Mouse (Mus musculus) CH12.LX (cell line): ENCODE data around the gene Lce3d. TPM values are rescaled to one million over a fixed set of nuclear protein-coding genes. Genes with fewer than 3 reads are reported as not detected.

ENCODE experiments used
- DNase-seq: peaks from one replicate; pipeline ENCODE4 v3.0.0-alpha.2; 2013; ENCODE audit errors: extremely low read depth
- H3K27ac ChIP-seq: 2 replicates; pipeline ENCODE4 v1.5.1; 2012; ENCODE audit warnings: low read depth, mild to moderate bottlenecking, control low read depth, moderate library complexity; ENCODE audit not compliant: insufficient read depth
- H3K27me3 ChIP-seq: replicated peaks from 2 replicates; pipeline ENCODE3; 2012; ENCODE audit warnings: inconsistent platforms
- H3K36me3 ChIP-seq, 2 experiments: replicated peaks in 1 of 2; 2 replicates each; pipeline versions ENCODE3 to v1.6.1; 2012; ENCODE audit warnings: inconsistent platforms in 1 of 2, low read length in 1 of 2, mild to moderate bottlenecking in 1 of 2, mixed read lengths in 1 of 2, moderate library complexity in 1 of 2; ENCODE audit not compliant: control insufficient read depth in 1 of 2, insufficient read depth in 1 of 2
- H3K4me1 ChIP-seq, 2 experiments: 2 replicates each; pipeline ENCODE4 v1.6.1; 2012; ENCODE audit warnings: inconsistent platforms in 1 of 2, moderate library complexity in 1 of 2; ENCODE audit not compliant: insufficient read depth in 2 of 2, control insufficient read depth in 1 of 2
- H3K4me2 ChIP-seq: 2 replicates; pipeline ENCODE4 v1.6.1; 2012; ENCODE audit warnings: low read depth, mild to moderate bottlenecking, control low read depth; ENCODE audit not compliant: poor library complexity, insufficient read depth, severe bottlenecking
- H3K4me3 ChIP-seq, 3 experiments: fragments of 150-350 bp in 1 of 3; sonication (generic) in 1 of 3; replicated peaks in 1 of 3; 2 replicates each; pipeline versions ENCODE3 to v1.5.1; 2011 to 2012; ENCODE audit warnings: low read depth in 2 of 3, low read length in 2 of 3, mild to moderate bottlenecking in 2 of 3, moderate library complexity in 2 of 3, control low read depth in 1 of 3, improper control_type of control experiment in 1 of 3, inconsistent platforms in 1 of 3, mixed read lengths in 1 of 3; ENCODE audit not compliant: poor library complexity in 1 of 3
- H3K79me2 ChIP-seq: replicated peaks from 2 replicates; pipeline ENCODE4 v1.6.1; 2012; ENCODE audit warnings: mild to moderate bottlenecking, moderate library complexity; ENCODE audit not compliant: control insufficient read depth, poor library complexity, insufficient read depth, severe bottlenecking; ENCODE audit errors: extremely low read depth
- H3K9ac ChIP-seq: 2 replicates; pipeline ENCODE4 v1.6.1; 2012; ENCODE audit warnings: low read depth, mild to moderate bottlenecking, control low read depth, moderate library complexity; ENCODE audit not compliant: insufficient read depth
- H3K9me3 ChIP-seq: replicated peaks from 2 replicates; pipeline ENCODE3; 2012; ENCODE audit warnings: low read length, inconsistent platforms, mixed read lengths
- CHD1 ChIP-seq: IDR thresholded peaks from 2 replicates; pipeline ENCODE4 v1.6.1; 2012; ENCODE audit warnings: low read depth, low read length, improper control_type of control experiment, inconsistent platforms
- CTCF ChIP-seq, 2 experiments: IDR thresholded peaks in 1 of 2; conservative IDR thresholded peaks in 1 of 2; 2 replicates each; pipeline ENCODE4 v1.5.1; 2011 to 2012; ENCODE audit warnings: low read depth in 2 of 2, low read length in 2 of 2, improper control_type of control experiment in 1 of 2, inconsistent platforms in 1 of 2, mild to moderate bottlenecking in 1 of 2, moderate library complexity in 1 of 2
- ELF1 ChIP-seq: IDR thresholded peaks from 2 replicates; pipeline ENCODE4 v1.6.1; 2014; ENCODE audit warnings: low read depth, mild to moderate bottlenecking, inconsistent platforms, low read length, improper control_type of control experiment
- EP300 ChIP-seq: IDR thresholded peaks from 2 replicates; pipeline ENCODE4 v1.6.1; 2011; ENCODE audit warnings: low read length, improper control_type of control experiment
- GABPA ChIP-seq: IDR thresholded peaks from 2 replicates; pipeline ENCODE4 v1.6.1; 2012; ENCODE audit warnings: low read depth, low read length, improper control_type of control experiment, inconsistent platforms; ENCODE audit not compliant: insufficient replicate concordance
- KAT2A ChIP-seq: IDR thresholded peaks from 2 replicates; pipeline ENCODE4 v1.6.1; 2012; ENCODE audit warnings: low read length, improper control_type of control experiment, inconsistent platforms; ENCODE audit not compliant: insufficient replicate concordance
- MAX ChIP-seq: IDR thresholded peaks from 2 replicates; pipeline ENCODE4 v1.6.1; 2011; ENCODE audit warnings: low read length, improper control_type of control experiment
- MXI1 ChIP-seq: IDR thresholded peaks from 2 replicates; pipeline ENCODE4 v1.6.1; 2011; ENCODE audit warnings: mild to moderate bottlenecking, low read depth, low read length, improper control_type of control experiment
- NELFE ChIP-seq: IDR thresholded peaks from 2 replicates; pipeline ENCODE4 v1.6.1; 2011; ENCODE audit warnings: low read depth, low read length, improper control_type of control experiment
- PAX5 ChIP-seq: IDR thresholded peaks from 2 replicates; pipeline ENCODE4 v1.6.1; 2012; ENCODE audit warnings: low read length, inconsistent platforms, mixed read lengths
- POLR2A ChIP-seq: IDR thresholded peaks from 2 replicates; pipeline ENCODE4 v1.6.1; 2011; ENCODE audit warnings: low read depth, mild to moderate bottlenecking, improper control_type of control experiment, low read length
- POLR2AphosphoS2 ChIP-seq: IDR thresholded peaks from 2 replicates; pipeline ENCODE4 v1.6.1; 2011; ENCODE audit warnings: low read depth, low read length, improper control_type of control experiment
- RCOR1 ChIP-seq: conservative IDR thresholded peaks from 2 replicates; pipeline ENCODE4 v1.6.1; 2012; ENCODE audit warnings: low read depth, mild to moderate bottlenecking, inconsistent platforms, low read length, improper control_type of control experiment
- SIN3A ChIP-seq: IDR thresholded peaks from 2 replicates; pipeline ENCODE4 v1.6.1; 2012; ENCODE audit warnings: low read length, improper control_type of control experiment, inconsistent platforms
- SMC3 ChIP-seq: IDR thresholded peaks from 2 replicates; pipeline ENCODE4 v1.6.1; 2011; ENCODE audit warnings: low read depth, low read length, improper control_type of control experiment
- TCF12 ChIP-seq: IDR thresholded peaks from 2 replicates; pipeline ENCODE4 v1.6.1; 2014; ENCODE audit warnings: low read depth, mild to moderate bottlenecking, inconsistent platforms, low read length, improper control_type of control experiment
- UBTF ChIP-seq: IDR thresholded peaks from 2 replicates; pipeline ENCODE4 v1.6.1; 2012; ENCODE audit warnings: low read depth, mild to moderate bottlenecking, inconsistent platforms, low read length, improper control_type of control experiment, moderate library complexity
- ZC3H11A ChIP-seq: IDR thresholded peaks from 2 replicates; pipeline ENCODE4 v1.6.1; 2012; ENCODE audit warnings: low read depth, mild to moderate bottlenecking, inconsistent platforms, low read length, improper control_type of control experiment
- dilution Hi-C: fragments of 300-500 bp; cut with MboI; formaldehyde crosslinking; loops from 2 replicates; pipeline ENCODE4 v1.14.3; 2020; ENCODE audit warnings: low sequenced_read_pairs; ENCODE audit not compliant: extremely low pct_unique_long_range_greater_than_20kb, extremely low pct_ligation_motif_present
- in situ Hi-C: fragments of 300-500 bp; cut with MboI; formaldehyde crosslinking; loops from 3 replicates; pipeline ENCODE4 v1.14.3; 2019; ENCODE audit warnings: low sequenced_read_pairs, low pct_ligation_motif_present, low pct_unique_long_range_greater_than_20kb, mixed read lengths
- polyA plus RNA-seq: library from polyadenylated mRNA; unstranded; fragments of >175 nt; gene quantifications from 2 replicates; pipeline ENCODE4 v1.2.1, GENCODE M21; 2012; ENCODE audit warnings: low read depth; ENCODE audit not compliant: insufficient read length
- total RNA-seq, 2 experiments: library from RNA; depleted of rRNA; stranded (reverse); fragments of 300-350 nt in 1 of 2; fragments of >200 nt in 1 of 2; gene quantifications; 2 replicates each; pipeline ENCODE4 v1.2.3; 2012 to 2014

Lce3d gene
- total and polyA plus RNA-seq, 3 experiments = not detected

DNA sequence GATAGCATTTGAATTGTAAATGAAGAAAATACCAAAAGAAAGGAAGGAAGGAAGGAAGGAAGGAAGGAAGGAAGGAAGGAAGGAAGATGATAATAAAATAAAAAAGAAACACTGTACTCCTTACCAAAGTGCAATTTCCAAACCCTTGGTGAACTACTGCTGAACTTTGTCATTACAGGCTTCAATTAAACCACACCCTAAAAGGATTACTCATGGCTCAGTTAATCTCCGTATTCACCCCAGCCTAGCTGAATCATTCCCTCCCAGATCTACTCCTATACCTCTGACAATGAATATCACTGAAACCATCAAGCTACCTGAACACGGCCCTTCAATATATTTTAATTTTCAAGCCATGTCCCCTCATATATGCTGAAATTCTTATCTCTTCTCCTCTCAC, 21.3 kb downstream of the Lce3d start:
- no peak for DNase-seq
- no peaks in the 10 kb centered on the region for H3K27me3 ChIP-seq

DNA sequence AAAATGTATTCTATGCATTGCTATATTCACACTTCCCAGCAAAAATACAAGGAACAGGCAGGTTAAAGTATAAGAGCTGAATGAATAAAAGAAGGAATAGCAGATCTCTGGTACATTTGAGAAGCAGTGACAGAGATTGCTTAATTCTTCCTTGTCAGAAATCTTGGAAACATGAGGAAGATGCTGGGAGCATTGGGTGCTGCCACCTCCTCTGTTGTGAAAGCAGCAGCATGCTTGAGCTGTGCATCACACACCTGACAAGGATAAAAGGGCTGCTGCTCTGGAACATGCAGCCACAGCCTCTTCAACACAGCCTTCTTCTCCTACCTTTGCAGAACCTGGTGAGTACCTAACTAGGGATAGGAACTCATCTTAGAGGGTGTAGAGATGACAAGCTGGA, 34.7 kb downstream of the Lce3d start, which contains the start of gene Lce3f:
Gene Lce3f, plus strand, starts transcription at position 301 of the 400 bp plus-strand sequence.
- no peak within 1 kb of the TSS for H3K4me2 ChIP-seq
- dilution Hi-C loops = no loop called here
- no peak for TF ChIP-seq CTCF (conservative IDR thresholded peaks at IDR 0.05 in 1 of 2, IDR thresholded peaks at IDR 0.05 in 1 of 2; ENCODE audit: low read depth in 2 of 2, low read length in 2 of 2)
- no peak for TF ChIP-seq ZC3H11A
- no peak for TF ChIP-seq GABPA
- TF ChIP-seq SMC3 = no peak
- TF ChIP-seq SIN3A = no peak
- no peaks in the 10 kb centered on the region for H3K79me2 ChIP-seq
- in situ Hi-C loops = no loop called here
- no peaks in the 10 kb centered on the region for H3K4me1 ChIP-seq
- no peak within 1 kb of the TSS for H3K27ac ChIP-seq
- no peaks in the 10 kb centered on the region for H3K27me3 ChIP-seq
- no peak for DNase-seq
- no peaks in the 10 kb centered on the region for H3K9me3 ChIP-seq
- no peaks in the 10 kb centered on the region for H3K36me3 ChIP-seq
- no peak within 1 kb of the TSS for H3K9ac ChIP-seq
- no peak within 1 kb of the TSS for H3K4me3 ChIP-seq

More for the DNA sequence above, 21.3 kb downstream of the Lce3d start:
- dilution Hi-C loops (no loop called here), in situ Hi-C loops (no loop called here)
- Histone ChIP-seq H3K4me3 (no peak overlapping the region), H3K79me2 (no peaks in the 10 kb centered on the region), H3K27ac (no peak overlapping the region), H3K4me2 (no peak overlapping the region), H3K36me3 (no peaks in the 10 kb centered on the region), H3K9ac (no peak overlapping the region), H3K4me1 (no peaks in the 10 kb centered on the region), H3K9me3 (no peaks in the 10 kb centered on the region)
- TF ChIP-seq NELFE (no peak), EP300 (no peak), ELF1 (no peak), KAT2A (no peak), RCOR1 (no peak), CHD1 (no peak), MAX (no peak), SIN3A (no peak), POLR2A (no peak), PAX5 (no peak), UBTF (no peak), POLR2AphosphoS2 (no peak), TCF12 (no peak), MXI1 (no peak)
